Mouse (Mus musculus) intestine, embryonic 15.5 days (tissue): Measurements from ENCODE around the gene Grb14. TPM values are rescaled to one million over a fixed set of nuclear protein-coding genes. Genes with fewer than 3 reads are reported as not detected.

Source experiments
- ATAC-seq: fragments of 200-750 bp; cut with Nextera tagmentation; 2 replicates; pipeline ENCODE4 v1.8.0; 2017; ENCODE audit warnings: moderate TSS enrichment, moderate library complexity
- H3K27ac ChIP-seq: fragments of 300-500 bp; sonication (generic); 2 replicates; pipeline ENCODE4 v1.5.1; 2015; ENCODE audit warnings: mild to moderate bottlenecking, inconsistent platforms
- H3K27me3 ChIP-seq: fragments of 300-500 bp; sonication (generic); replicated peaks from 2 replicates; pipeline ENCODE4 v1.6.1; 2015; ENCODE audit warnings: inconsistent platforms
- H3K36me3 ChIP-seq: fragments of 300-500 bp; sonication (generic); 2 replicates; pipeline ENCODE4 v1.6.1; 2015; ENCODE audit warnings: inconsistent platforms
- H3K4me1 ChIP-seq: fragments of 300-500 bp; sonication (generic); replicated peaks from 2 replicates; pipeline ENCODE4 v1.6.1; 2015; ENCODE audit warnings: inconsistent platforms
- H3K4me2 ChIP-seq: fragments of 300-500 bp; sonication (generic); replicated peaks from 2 replicates; pipeline ENCODE4 v1.6.1; 2015; ENCODE audit warnings: mild to moderate bottlenecking, inconsistent platforms
- H3K4me3 ChIP-seq: fragments of 300-500 bp; sonication (generic); replicated peaks from 2 replicates; pipeline ENCODE4 v1.5.1; 2015; ENCODE audit warnings: inconsistent platforms
- H3K9ac ChIP-seq: fragments of 300-500 bp; sonication (generic); 2 replicates; pipeline ENCODE4 v1.6.1; 2015; ENCODE audit warnings: inconsistent platforms
- H3K9me3 ChIP-seq: fragments of 300-500 bp; sonication (generic); 2 replicates; pipeline ENCODE4 v1.6.1; 2016; ENCODE audit warnings: inconsistent platforms
- WGBS: fragments of 180-500 bp; shearing (Covaris S2); methylation state at CpG from one replicate; pipeline ENCODE4 v1.1.7; 2015; 5-methylcytosine and 5-hydroxymethylcytosine counted together
- polyA plus RNA-seq: library from polyadenylated mRNA; unstranded; fragments of >200 nt; fragmentation: Nextera tagmentation; extraction: Ambion mirVana; gene quantifications from 2 replicates; pipeline ENCODE4 v1.2.1, GENCODE M21; 2015

The Grb14 gene
- polyA plus RNA-seq, 1 experiment from 2014 or later: 16.0 TPM

- Histone ChIP-seq H3K27ac (no peak overlapping the region), H3K9ac (no peak overlapping the region), H3K9me3 (no peaks in the 10 kb centered on the region), H3K4me1 (no peaks in the 10 kb centered on the region), H3K27me3 (no peaks in the 10 kb centered on the region), H3K4me3 (no peak overlapping the region), H3K36me3 (no peaks in the 10 kb centered on the region), H3K4me2 (no peak overlapping the region)
- WGBS: 85% methylated on average over 3 of the region's 3 CpGs
- ATAC-seq: no peak
These were observed 10.2 kb downstream of the Grb14 start for GRCm38 (mm10) chr2:65014552-65014951.

- no peaks in the 10 kb centered on the region for H3K27me3 ChIP-seq
- H3K36me3 ChIP-seq: no peaks in the 10 kb centered on the region
- no peak overlapping the region for H3K9ac ChIP-seq
- no peak overlapping the region for H3K4me3 ChIP-seq
- no peaks in the 10 kb centered on the region for H3K4me1 ChIP-seq
- no peak overlapping the region for H3K27ac ChIP-seq
- ATAC-seq: no peak
- WGBS: 81% methylated on average over 3 of the region's 3 CpGs
- H3K9me3 ChIP-seq: no peaks in the 10 kb centered on the region
- no peak overlapping the region for H3K4me2 ChIP-seq
These were observed 14.7 kb downstream of the Grb14 start for GRCm38 (mm10) chr2:65010105-65010504.

- no peaks in the 10 kb centered on the region for H3K27me3 ChIP-seq
- H3K4me1 ChIP-seq: no peaks in the 10 kb centered on the region
- H3K4me3 ChIP-seq: no peak overlapping the region
- WGBS: 60% methylated on average over 2 of the region's 2 CpGs
- no peak overlapping the region for H3K9ac ChIP-seq
- no peaks in the 10 kb centered on the region for H3K36me3 ChIP-seq
- no peaks in the 10 kb centered on the region for H3K9me3 ChIP-seq
- no peak overlapping the region for H3K27ac ChIP-seq
- peak; percentile 20; the same call in 1 of the 2 replicates for ATAC-seq
- H3K4me2 ChIP-seq: no peak overlapping the region
These were observed 17.4 kb downstream of the Grb14 start for GRCm38 (mm10) chr2:65007396-65007795.

- no peaks in the 10 kb centered on the region for H3K27me3 ChIP-seq
- no peak overlapping the region for H3K4me2 ChIP-seq
- H3K9ac ChIP-seq: no peak overlapping the region
- H3K9me3 ChIP-seq: no peaks in the 10 kb centered on the region
- no peak overlapping the region for H3K27ac ChIP-seq
- H3K4me3 ChIP-seq: no peak overlapping the region
- no peaks in the 10 kb centered on the region for H3K4me1 ChIP-seq
- ATAC-seq: no peak
- H3K36me3 ChIP-seq: no peaks in the 10 kb centered on the region
These were observed 19.7 kb downstream of the Grb14 start for GRCm38 (mm10) chr2:65005044-65005443.

GRCm38 (mm10) chr2:65003433-65003832 is 21.4 kb downstream of the Grb14 start:
- 50% methylated on average over 2 of the region's 2 CpGs for WGBS
- no peak for ATAC-seq
- Histone ChIP-seq H3K9ac (no peak overlapping the region), H3K27ac (no peak overlapping the region), H3K9me3 (no peaks in the 10 kb centered on the region), H3K4me3 (no peak overlapping the region), H3K4me2 (no peak overlapping the region), H3K4me1 (no peaks in the 10 kb centered on the region), H3K36me3 (no peaks in the 10 kb centered on the region), H3K27me3 (no peaks in the 10 kb centered on the region)

DNA sequence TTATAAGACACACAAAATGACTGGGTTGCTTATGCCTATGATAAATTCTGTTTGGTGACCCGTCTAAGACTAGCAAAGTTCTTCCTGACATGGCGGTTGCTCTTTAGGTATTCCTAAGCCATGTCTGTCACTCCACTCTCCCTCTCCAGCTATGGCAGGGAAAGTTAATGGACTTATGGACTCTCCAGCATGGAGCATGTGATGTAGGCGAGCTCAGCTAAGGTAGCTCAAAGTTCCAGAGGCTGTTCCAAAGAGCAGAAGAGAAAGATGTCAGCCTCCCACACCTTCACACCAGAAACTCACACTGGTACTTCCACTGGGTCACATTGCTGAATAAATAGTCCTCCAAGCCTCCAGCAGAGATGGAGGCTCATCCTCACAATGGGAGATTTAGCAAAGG is 22.2 kb downstream of the Grb14 start:
- no peak overlapping the region for H3K4me2 ChIP-seq
- H3K27ac ChIP-seq: no peak overlapping the region
- no peak for ATAC-seq
- 85% methylated on average over 3 of the region's 3 CpGs for WGBS
- no peaks in the 10 kb centered on the region for H3K36me3 ChIP-seq
- H3K27me3 ChIP-seq: no peaks in the 10 kb centered on the region
- no peaks in the 10 kb centered on the region for H3K4me1 ChIP-seq
- no peak overlapping the region for H3K4me3 ChIP-seq
- no peaks in the 10 kb centered on the region for H3K9me3 ChIP-seq
- no peak overlapping the region for H3K9ac ChIP-seq

DNA sequence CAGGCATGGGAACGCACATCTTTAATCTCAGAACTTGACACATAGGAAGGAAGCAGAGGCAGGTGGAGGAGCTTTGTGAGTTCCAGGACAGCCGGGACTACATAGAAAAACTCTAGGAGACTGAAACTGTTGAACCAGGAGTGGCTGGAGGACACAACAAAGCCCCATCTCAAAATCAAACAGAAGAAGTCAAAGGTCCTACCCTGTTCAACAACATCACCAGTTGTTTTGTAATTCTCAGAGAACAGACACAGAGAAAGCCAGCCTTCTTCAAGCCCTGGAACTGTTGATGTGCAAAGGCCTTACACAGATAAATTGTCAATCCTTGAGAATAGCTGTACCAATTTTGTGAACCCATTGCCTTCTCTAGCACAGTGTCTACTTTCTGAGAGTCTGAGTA is 29.7 kb downstream of the Grb14 start:
- no peak overlapping the region for H3K4me2 ChIP-seq
- H3K9ac ChIP-seq: no peak overlapping the region
- no peak overlapping the region for H3K4me3 ChIP-seq
- no peaks in the 10 kb centered on the region for H3K36me3 ChIP-seq
- H3K27me3 ChIP-seq: no peaks in the 10 kb centered on the region
- no peak for ATAC-seq
- WGBS: 80% methylated on average over 2 of the region's 2 CpGs
- no peaks in the 10 kb centered on the region for H3K4me1 ChIP-seq
- no peak overlapping the region for H3K27ac ChIP-seq
- no peaks in the 10 kb centered on the region for H3K9me3 ChIP-seq

- H3K4me3 ChIP-seq: no peak overlapping the region
These were observed 35.2 kb downstream of the Grb14 start for GRCm38 (mm10) chr2:64989426-64990187.

DNA sequence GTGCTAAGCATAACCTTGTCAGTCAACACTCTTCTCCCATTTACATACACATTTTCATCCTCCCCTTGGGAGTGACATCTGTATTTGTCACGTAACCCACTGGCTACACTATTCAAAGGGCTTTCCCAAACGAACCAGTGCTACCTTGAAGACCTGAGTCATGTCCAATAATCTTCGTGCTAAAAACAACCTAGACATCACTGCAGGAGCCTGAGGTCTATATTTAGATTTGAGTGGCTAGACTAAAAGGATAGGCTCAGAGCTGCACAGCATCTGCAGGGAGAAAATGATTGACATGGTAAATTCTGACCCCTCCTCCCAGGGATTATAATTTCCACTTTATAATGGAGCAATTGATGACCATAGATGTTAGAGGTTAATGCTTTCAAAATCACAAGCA is 37.0 kb downstream of the Grb14 start:
- Histone ChIP-seq H3K36me3 (no peaks in the 10 kb centered on the region), H3K4me2 (no peak overlapping the region), H3K27ac (no peak overlapping the region), H3K27me3 (no peaks in the 10 kb centered on the region), H3K4me1 (no peaks in the 10 kb centered on the region), H3K9me3 (no peaks in the 10 kb centered on the region), H3K4me3 (no peak overlapping the region), H3K9ac (no peak overlapping the region)
- no peak for ATAC-seq
- 82% methylated on average over 3 of the region's 3 CpGs for WGBS

More at GRCm38 (mm10) chr2:64989426-64990187, 35.2 kb downstream of the Grb14 start:
- Histone ChIP-seq H3K27me3 (no peaks in the 10 kb centered on the region), H3K4me1 (no peaks in the 10 kb centered on the region), H3K9me3 (no peaks in the 10 kb centered on the region), H3K4me2 (no peak overlapping the region), H3K9ac (no peak overlapping the region), H3K27ac (no peak overlapping the region), H3K36me3 (no peaks in the 10 kb centered on the region)
- no peak for ATAC-seq
- 90% methylated on average over 2 of the region's 2 CpGs for WGBS

DNA sequence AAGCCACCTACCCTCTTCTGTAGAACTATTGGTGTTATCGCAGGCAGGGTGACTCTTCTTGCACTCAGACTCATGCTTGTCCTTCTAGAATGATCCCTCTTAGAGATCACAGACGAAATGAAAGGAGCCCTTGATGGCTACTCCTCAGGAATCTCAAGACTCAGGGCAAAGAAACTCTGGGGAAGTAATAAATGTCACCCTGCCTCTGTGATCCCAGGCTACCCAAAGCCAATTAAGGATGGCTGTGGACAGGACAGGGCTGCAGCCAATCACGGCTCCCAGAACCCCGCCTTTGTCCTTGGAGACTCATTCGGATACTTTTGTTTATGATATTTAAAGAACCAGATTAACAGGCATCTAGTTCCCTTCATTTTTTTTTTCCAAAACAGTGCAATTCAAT is 49.2 kb downstream of the Grb14 start:
- Histone ChIP-seq H3K9me3 (no peaks in the 10 kb centered on the region), H3K4me1 (no peaks in the 10 kb centered on the region), H3K9ac (no peak overlapping the region), H3K4me2 (peak overlapping the region; percentile 30), H3K36me3 (no peaks in the 10 kb centered on the region), H3K27ac (no peak overlapping the region), H3K27me3 (no peaks in the 10 kb centered on the region), H3K4me3 (no peak overlapping the region)
- no peak for ATAC-seq
- 45% methylated on average over 5 of the region's 5 CpGs for WGBS

GRCm38 (mm10) chr2:64974549-64974948 is 50.2 kb downstream of the Grb14 start:
- no peaks in the 10 kb centered on the region for H3K27me3 ChIP-seq
- H3K27ac ChIP-seq: no peak overlapping the region
- H3K4me2 ChIP-seq: no peak overlapping the region
- ATAC-seq: peak; percentile 54; the same call in 1 of the 2 replicates
- H3K4me3 ChIP-seq: no peak overlapping the region
- WGBS: 55% methylated on average over 2 of the region's 2 CpGs
- H3K9ac ChIP-seq: no peak overlapping the region
- no peaks in the 10 kb centered on the region for H3K36me3 ChIP-seq
- no peaks in the 10 kb centered on the region for H3K9me3 ChIP-seq
- H3K4me1 ChIP-seq: no peaks in the 10 kb centered on the region

- Histone ChIP-seq H3K27ac (no peak overlapping the region), H3K4me1 (no peaks in the 10 kb centered on the region), H3K9me3 (no peaks in the 10 kb centered on the region), H3K9ac (no peak overlapping the region), H3K4me3 (no peak overlapping the region), H3K36me3 (no peaks in the 10 kb centered on the region), H3K27me3 (no peaks in the 10 kb centered on the region), H3K4me2 (no peak overlapping the region)
- 81% methylated on average over 10 of the region's 10 CpGs for WGBS
- no peak for ATAC-seq
These were observed 50.9 kb downstream of the Grb14 start for GRCm38 (mm10) chr2:64973819-64974441.

- WGBS: 51% methylated on average over 1 of the region's 1 CpGs
- Histone ChIP-seq H3K4me2 (no peak overlapping the region), H3K27me3 (no peaks in the 10 kb centered on the region), H3K36me3 (no peaks in the 10 kb centered on the region), H3K9me3 (no peaks in the 10 kb centered on the region), H3K4me1 (no peaks in the 10 kb centered on the region), H3K9ac (no peak overlapping the region), H3K4me3 (no peak overlapping the region), H3K27ac (no peak overlapping the region)
- no peak for ATAC-seq
These were observed 51.7 kb downstream of the Grb14 start for GRCm38 (mm10) chr2:64973125-64973524.
